Mouse (Mus musculus) embryo, embryonic 11.5 days (tissue): ENCODE results near the gene Daam1.

Experiments
- DNase-seq: peaks from one replicate; pipeline ENCODE4 v3.0.0-alpha.2; 2012; ENCODE audit warnings: low read depth, low spot score

Gene Daam1

GRCm38 (mm10) chr12:71863846-71864543 is 33.1 kb downstream of the Daam1 start:
- peak; percentile 20 for DNase-seq

DNA sequence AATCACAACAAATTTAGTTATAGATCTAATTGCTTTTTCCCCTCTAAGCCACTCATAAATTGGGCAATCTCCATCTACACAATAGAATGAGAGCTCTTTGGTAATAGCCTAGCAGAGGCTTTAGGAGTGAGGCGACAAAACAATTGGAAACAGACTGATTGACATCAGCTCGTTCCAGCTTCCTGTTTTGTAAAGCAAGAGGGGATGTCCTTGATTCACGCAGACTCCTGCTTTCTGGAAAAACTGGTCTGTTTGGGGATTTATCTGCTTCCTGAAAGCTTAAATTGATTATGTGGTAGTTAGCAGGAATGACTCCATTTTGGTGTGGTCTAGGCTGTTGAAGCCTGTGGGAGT is 33.6 kb downstream of the Daam1 start:
- no peak for DNase-seq

DNA sequence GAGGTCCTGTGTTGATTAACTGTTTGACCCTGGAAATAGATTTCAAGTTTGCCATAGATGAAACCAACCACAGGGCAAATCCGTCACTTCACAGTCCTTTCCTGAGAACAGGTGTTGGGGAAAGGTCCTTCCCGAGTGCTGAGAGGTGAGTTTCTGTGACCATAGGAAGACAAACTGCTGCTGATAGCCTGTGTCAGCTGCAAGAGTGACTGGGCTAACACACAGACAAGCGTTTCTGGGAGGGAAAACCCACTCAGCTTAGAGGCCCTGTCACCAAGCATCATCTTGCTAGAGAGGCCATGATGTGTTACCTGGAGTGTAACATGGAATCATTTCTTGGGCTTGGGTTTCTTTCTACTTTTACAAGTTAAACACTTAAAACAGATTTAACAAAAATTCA is 35.1 kb downstream of the Daam1 start:
- DNase-seq, result no peak

DNA sequence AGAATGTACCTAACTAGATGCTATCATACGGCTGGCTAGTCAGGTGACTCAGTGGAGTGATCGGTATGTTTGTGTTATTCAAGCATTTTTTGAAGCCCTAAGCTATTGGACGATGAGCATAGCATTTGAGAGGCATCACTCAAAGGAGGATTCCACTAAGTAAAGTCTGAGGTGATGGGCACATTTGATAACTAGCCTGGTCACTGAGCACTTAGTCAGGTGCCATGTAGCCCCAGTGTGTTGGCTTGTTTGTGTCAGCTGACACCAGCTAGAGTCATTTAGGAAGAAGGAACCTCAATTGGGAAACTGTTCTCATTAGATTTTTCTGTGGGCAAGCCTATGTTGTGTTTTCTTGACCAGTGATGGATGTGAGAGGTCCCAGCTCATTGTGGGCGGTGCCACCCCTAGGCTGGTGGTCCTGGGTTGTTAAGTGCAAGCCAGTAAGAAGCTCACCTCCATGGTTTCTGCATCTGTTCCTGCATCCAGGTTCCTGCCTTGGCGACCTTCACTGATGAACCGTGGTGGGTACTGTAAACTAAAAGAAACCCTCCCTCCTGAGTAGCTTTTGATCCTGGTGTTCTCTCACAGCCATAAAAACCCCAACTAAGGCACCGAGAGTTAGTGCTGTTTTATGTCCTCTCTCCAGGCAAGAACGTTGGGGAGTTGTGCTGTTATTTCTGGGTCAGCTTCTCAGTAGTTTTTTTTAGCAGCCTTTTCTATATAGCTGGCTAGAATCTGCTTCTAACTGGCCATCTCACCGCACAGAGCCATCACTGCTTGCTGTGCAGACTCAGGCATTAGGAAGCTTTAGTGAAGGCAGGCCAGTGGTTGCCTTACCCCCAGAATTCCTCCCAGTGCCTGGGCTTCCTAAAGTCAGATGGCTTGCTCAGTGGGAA is 36.7 kb downstream of the Daam1 start:
- no peak for DNase-seq

DNA sequence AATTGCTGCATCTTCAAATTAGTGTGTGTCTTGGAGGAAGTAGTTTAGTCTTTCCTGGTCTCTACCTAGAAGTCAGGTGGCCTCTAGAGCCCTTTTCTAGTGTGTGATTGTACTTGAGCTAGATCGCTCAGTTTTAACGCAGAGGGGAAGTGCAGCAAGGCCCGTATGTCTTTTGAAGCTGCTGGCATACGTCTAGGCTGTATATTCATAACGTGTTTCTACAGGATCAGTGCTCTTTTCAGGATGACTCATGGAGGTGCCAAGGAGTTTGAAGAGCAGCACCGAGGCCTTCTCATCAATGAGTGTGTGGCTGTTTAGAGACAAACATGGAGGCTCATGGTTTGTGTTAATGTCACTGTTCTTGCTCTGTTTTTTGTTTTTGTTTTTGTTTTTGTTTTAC is 39.8 kb downstream of the Daam1 start:
- DNase-seq, result no peak

DNA sequence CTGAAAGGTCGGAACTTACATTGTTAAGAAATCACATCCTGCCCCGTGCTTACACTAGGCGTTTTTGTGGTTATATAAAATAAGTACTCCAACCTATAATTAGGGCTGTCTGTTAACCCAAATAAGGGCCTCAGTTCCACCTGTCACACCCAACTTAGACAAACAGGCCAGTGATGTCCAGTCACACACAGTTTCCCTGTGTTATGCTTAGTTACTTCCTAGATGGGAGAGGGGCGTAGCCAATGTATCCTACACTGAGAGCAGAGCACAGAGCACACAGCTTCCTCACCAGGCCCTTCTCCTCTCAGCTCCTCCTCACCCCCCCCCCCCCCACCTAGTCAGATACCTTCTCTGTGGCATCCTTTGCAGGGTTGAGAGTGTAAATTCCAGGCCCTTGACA is 41.5 kb downstream of the Daam1 start:
- no peak for DNase-seq

- no peak for DNase-seq
These were observed 43.7 kb downstream of the Daam1 start for GRCm38 (mm10) chr12:71874561-71874960.

DNA sequence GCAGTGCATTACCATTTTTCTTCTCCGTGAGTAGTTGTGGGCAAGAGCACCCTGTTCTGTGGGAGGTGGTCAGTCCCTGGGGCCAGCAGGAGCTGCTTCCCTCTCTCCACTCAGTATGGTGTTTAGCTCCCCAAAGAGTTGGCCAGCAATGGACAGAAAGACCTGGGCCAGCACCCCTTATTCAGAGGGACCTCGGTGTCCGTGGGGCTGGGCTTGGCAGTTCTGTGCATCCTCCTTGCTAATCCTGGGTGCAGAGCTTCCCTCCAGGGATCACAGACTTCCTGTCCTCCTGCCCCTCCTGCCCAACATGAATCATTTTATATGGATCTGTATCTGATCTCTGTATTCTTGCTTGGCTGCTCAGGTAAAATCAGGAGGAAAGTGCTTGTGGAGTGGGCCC is 44.1 kb downstream of the Daam1 start:
- no peak for DNase-seq

- DNase-seq, result no peak
These were observed 45.0 kb downstream of the Daam1 start for GRCm38 (mm10) chr12:71875761-71876489.

DNA sequence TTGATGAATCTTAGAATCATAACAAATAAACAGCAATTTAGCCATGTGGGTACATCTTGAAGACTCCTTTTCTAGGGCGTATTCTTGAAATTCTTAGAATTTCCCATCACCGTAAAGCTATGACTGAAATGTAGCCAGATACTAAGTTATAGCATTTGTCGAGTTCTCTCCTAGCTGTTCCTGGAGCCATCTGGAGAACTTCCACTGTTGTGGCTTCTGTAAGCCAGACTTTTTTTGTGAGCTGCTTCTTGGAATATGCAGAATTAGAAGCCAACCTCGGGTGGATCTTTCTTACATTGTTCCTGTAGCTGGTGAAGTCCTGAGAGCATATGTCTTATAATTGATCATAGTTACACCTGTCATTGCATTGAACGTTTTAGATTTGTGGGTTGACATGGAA is 50.1 kb downstream of the Daam1 start:
- no peak for DNase-seq

DNA sequence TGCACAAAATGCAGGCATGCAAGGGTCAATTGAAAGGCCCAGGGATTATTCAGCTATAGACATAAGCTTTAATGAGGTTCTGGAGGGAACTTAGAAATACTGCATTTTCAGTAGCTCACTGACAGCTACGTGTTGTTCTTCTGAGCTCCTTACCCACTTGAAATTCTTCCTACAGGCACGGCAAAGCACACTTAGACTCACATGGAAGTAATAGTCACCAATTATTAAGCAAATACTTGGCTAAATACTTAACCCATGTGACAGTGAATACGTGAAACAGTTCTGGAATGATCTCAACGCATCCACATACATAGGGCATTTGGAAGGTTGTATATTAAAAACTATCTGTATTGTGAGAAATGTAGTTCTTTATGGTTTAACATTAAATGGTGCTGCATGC is 50.6 kb downstream of the Daam1 start:
- DNase-seq, result no peak

- DNase-seq, result no peak
These were observed 52.3 kb downstream of the Daam1 start for GRCm38 (mm10) chr12:71883066-71883711.

- no peak for DNase-seq
These were observed 54.3 kb downstream of the Daam1 start for GRCm38 (mm10) chr12:71885170-71885574.

- no peak for DNase-seq
These were observed 54.8 kb downstream of the Daam1 start for GRCm38 (mm10) chr12:71885717-71886116.

- DNase-seq, result no peak
These were observed 55.5 kb downstream of the Daam1 start for GRCm38 (mm10) chr12:71886406-71886805.

DNA sequence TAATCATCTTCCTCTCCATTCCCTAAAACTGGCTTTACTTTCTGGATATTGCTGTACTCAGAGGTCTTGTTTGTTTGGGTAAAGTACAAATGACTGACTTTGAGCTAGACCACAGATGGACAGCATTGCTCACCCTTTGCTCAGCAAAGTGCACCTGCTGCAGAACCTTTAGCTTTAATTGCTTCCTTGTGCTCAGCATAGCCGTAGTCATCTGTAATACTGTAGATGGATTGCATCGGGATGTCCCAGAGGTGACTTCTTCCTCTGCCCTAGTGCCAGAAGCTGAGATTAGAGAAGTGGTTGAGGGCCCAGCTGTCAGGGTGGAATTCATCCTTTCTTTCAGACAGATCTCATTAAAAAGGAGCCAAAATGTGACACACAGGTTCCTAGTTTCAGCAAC is 56.1 kb downstream of the Daam1 start:
- peak; percentile 13 for DNase-seq

DNA sequence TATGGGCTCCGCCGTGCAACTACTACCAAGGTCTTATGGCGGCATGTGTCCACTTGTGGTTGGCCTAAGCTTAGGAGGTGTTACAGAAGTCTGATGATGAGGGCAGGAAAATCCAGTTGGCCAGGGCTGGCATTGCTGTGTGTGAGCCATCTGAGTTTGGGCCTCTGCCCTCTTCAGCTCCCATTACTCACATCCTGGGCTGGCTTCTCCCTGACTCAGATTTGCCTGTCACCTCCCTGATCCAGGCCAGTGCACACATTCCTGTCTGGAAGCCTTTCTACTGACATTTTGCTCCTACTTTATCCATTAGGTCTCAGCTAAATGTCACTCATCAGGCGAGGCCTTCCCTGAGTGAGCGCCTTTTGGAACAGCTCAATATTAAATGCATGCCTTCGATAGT is 57.5 kb downstream of the Daam1 start:
- no peak for DNase-seq

GRCm38 (mm10) chr12:71889266-71889665 is 58.4 kb downstream of the Daam1 start:
- no peak for DNase-seq

DNA sequence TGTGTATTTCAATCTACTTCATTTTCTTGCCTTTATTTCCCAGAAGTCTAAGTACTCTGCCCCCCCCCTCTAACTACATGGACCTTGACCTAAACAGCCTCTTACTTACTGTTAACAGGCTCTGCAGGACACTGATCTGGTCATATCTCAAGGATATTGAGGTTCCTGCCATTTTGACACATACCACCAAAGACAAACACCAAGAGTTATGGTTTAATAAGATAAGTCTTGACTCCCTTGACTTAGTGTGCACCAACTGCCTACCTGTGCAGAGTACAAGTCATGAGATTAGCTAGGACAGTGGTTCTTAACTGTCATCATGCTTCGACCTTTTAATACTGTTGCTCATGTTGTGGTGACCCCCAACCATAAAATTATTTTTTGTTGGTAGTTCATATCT is 59.4 kb downstream of the Daam1 start:
- no peak for DNase-seq

DNA sequence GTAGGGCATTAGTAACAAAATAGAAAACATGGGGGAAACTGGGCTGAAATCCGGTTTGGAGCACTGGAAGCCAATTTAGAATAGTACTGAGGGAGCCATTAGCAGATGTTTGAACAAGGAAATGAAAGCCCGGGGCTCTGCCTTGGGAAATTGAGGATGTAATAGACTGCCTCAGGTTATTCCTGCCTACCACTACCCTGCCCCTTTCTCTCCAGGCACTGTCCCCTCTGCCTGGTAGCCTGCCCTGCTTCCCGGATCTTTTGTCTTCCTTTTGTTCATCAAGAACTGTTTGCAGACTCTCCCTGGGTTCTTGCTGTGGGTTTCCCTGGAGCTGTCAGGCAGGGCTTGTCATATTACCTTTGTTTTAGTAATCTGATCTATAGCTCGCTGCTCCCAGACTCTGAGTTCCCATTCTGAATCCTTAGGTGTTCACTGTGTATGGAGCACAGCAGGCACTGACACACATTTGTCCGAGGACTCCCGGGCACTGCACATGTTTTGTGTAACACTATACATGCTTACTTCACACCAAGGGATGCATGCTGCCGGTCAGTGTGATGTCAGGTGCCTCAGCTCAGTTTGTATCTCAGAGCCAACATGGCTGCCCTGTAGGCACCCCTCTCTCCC is 61.0 kb downstream of the Daam1 start:
- no peak for DNase-seq

GRCm38 (mm10) chr12:71892996-71893605 is 62.2 kb downstream of the Daam1 start:
- no peak for DNase-seq
